Mouse (Mus musculus) hindbrain, embryonic 15.5 days (tissue): ENCODE data around the gene Vamp5. TPM values are rescaled to one million over a fixed set of nuclear protein-coding genes. Genes with fewer than 3 reads are reported as not detected.

Experiments used
- ATAC-seq: fragments of 200-750 bp; cut with Nextera tagmentation; 2 replicates; pipeline ENCODE4 v1.8.0; 2017; ENCODE audit warnings: low read depth, moderate number of reproducible peaks, moderate TSS enrichment; ENCODE audit not compliant: low FRiP score
- H3K27ac ChIP-seq: fragments of 300-500 bp; sonication (generic); replicated peaks from 2 replicates; pipeline ENCODE4 v1.5.1; 2015; ENCODE audit warnings: mild to moderate bottlenecking, inconsistent platforms
- H3K27me3 ChIP-seq: fragments of 300-500 bp; sonication (generic); 2 replicates; pipeline ENCODE4 v1.6.1; 2015; ENCODE audit warnings: control low read depth, inconsistent platforms
- H3K36me3 ChIP-seq: fragments of 300-500 bp; sonication (generic); 2 replicates; pipeline ENCODE4 v1.6.1; 2015; ENCODE audit warnings: control low read depth, inconsistent platforms
- H3K4me1 ChIP-seq: fragments of 300-500 bp; sonication (generic); replicated peaks from 2 replicates; pipeline ENCODE4 v1.6.1; 2015; ENCODE audit warnings: control low read depth, inconsistent platforms
- H3K4me2 ChIP-seq: fragments of 300-500 bp; sonication (generic); 2 replicates; pipeline ENCODE4 v1.6.1; 2015; ENCODE audit warnings: moderate library complexity, mild to moderate bottlenecking, inconsistent platforms
- H3K4me3 ChIP-seq: fragments of 300-500 bp; sonication (generic); 2 replicates; pipeline ENCODE4 v1.5.1; 2015; ENCODE audit warnings: mild to moderate bottlenecking, inconsistent platforms
- H3K9ac ChIP-seq: fragments of 300-500 bp; sonication (generic); 2 replicates; pipeline ENCODE4 v1.6.1; 2015; ENCODE audit warnings: inconsistent platforms
- H3K9me3 ChIP-seq: fragments of 300-500 bp; sonication (generic); 2 replicates; pipeline ENCODE4 v1.6.1; 2016; ENCODE audit warnings: control low read depth, inconsistent platforms
- WGBS: fragments of 180-500 bp; shearing (Covaris S2); methylation state at CpG from one replicate; pipeline ENCODE4 v1.1.7; 2015; 5-methylcytosine and 5-hydroxymethylcytosine counted together
- polyA plus RNA-seq: library from polyadenylated mRNA; unstranded; fragments of >200 nt; fragmentation: Nextera tagmentation; extraction: Ambion mirVana; gene quantifications from 2 replicates; pipeline ENCODE4 v1.2.1, GENCODE M21; 2015

Vamp5 gene
- polyA plus RNA-seq = 16.2 and 17.8 TPM in 2 replicates

DNA sequence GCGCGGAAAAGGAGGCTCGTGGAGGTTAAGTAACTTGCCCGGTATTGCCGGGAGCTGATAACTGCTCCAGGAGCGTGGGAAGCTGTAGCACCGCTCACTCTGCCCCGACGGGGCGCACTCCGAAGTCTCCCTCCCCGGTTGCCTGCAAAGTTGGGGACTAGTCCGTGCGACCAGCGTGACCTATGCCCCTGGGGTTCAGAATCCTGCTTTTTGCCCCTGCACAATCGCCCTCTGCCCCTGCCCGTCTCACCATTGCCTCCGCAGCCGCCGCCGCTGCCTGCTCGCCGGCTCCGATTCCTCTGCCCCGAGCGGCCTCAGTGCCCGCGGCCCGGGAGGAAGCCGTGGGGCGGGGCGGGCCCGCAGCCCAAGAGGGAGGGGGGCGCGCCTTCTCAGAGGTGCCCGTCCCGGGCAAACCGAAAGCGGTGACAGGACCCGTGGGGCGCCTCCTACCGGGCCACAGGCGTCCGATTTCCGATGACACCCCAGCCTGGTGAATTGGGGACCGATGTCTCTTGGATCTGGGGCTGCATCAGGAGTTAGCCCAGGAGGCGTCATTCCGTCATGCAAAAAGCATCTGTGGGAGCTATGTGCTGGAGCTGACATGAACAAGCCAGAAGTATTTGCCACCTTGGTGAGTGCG, at the start of gene Vamp5:
Gene Vamp5, minus strand, starts transcription at position 338 of the 640 bp plus-strand sequence.
- Histone ChIP-seq H3K4me3 (peak within 1 kb of the TSS; percentile 36), H3K9me3 (no peaks in the 10 kb centered on the region), H3K4me1 (peaks cover 6% of the 10 kb centered on the region; the same call in 1 of the 2 replicates), H3K27ac (no peak within 1 kb of the TSS; the same call in 1 of the 2 replicates), H3K4me2 (peak within 1 kb of the TSS; percentile 57), H3K27me3 (peaks cover 24% of the 10 kb centered on the region), H3K36me3 (no peaks in the 10 kb centered on the region), H3K9ac (no peak within 1 kb of the TSS)
- WGBS = 3% methylated on average over 42 of the region's 49 CpGs
- ATAC-seq = peak; percentile 51; the same call in 1 of the 2 replicates

GRCm38 (mm10) chr6:72429061-72429842, 49.0 kb upstream of the Vamp5 start:
- H3K27ac ChIP-seq = no peak overlapping the region
- H3K4me3 ChIP-seq = no peak overlapping the region
- H3K4me2 ChIP-seq = no peak overlapping the region
- no peaks in the 10 kb centered on the region for H3K27me3 ChIP-seq
- ATAC-seq = no peak
- no peak overlapping the region for H3K9ac ChIP-seq
- H3K4me1 ChIP-seq = no peaks in the 10 kb centered on the region
- no peaks in the 10 kb centered on the region for H3K9me3 ChIP-seq
- H3K36me3 ChIP-seq = peaks cover 71% of the 10 kb centered on the region
- 90% methylated on average over 21 of the region's 21 CpGs for WGBS

DNA sequence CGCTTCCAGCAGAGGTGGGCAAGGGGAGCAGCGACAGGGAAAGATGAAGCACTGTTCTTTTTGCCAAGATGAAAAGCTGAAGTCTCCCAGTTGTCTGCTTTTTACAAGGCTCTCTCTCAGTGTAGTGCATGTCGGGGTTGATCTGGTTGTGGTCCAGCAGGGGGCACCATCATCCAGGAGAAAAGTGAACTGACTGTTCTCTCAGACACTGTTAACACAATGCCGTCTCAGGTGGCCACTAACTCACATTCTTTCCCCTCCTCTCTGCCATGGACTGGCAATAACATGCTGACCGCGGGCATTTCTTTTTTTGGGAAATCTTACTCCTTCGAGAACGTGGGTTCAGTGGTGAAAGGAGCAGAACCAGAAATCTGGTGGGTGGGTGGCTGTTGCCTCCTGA, 47.8 kb upstream of the Vamp5 start:
- peak; percentile 70 for ATAC-seq
- no peak overlapping the region for H3K27ac ChIP-seq
- H3K36me3 ChIP-seq = peaks cover 72% of the 10 kb centered on the region
- no peaks in the 10 kb centered on the region for H3K27me3 ChIP-seq
- H3K9me3 ChIP-seq = no peaks in the 10 kb centered on the region
- 33% methylated on average over 8 of the region's 8 CpGs for WGBS
- no peaks in the 10 kb centered on the region for H3K4me1 ChIP-seq
- no peak overlapping the region for H3K4me2 ChIP-seq
- no peak overlapping the region for H3K9ac ChIP-seq
- no peak overlapping the region for H3K4me3 ChIP-seq

GRCm38 (mm10) chr6:72425646-72426045, 45.4 kb upstream of the Vamp5 start:
- H3K4me2 ChIP-seq = no peak overlapping the region
- no peaks in the 10 kb centered on the region for H3K27me3 ChIP-seq
- H3K27ac ChIP-seq = no peak overlapping the region
- no peak overlapping the region for H3K4me3 ChIP-seq
- no peaks in the 10 kb centered on the region for H3K4me1 ChIP-seq
- no peak overlapping the region for H3K9ac ChIP-seq
- peaks cover 70% of the 10 kb centered on the region for H3K36me3 ChIP-seq
- 95% methylated on average over 11 of the region's 11 CpGs for WGBS
- H3K9me3 ChIP-seq = no peaks in the 10 kb centered on the region
- no peak for ATAC-seq

- Histone ChIP-seq H3K4me3 (no peak overlapping the region), H3K4me2 (no peak overlapping the region), H3K9me3 (no peaks in the 10 kb centered on the region), H3K9ac (no peak overlapping the region), H3K4me1 (peaks cover 6% of the 10 kb centered on the region), H3K27me3 (no peaks in the 10 kb centered on the region), H3K36me3 (peaks cover 61% of the 10 kb centered on the region), H3K27ac (no peak overlapping the region)
- ATAC-seq = no peak
- 96% methylated on average over 10 of the region's 10 CpGs for WGBS
Measured at GRCm38 (mm10) chr6:72420901-72421300, 40.6 kb upstream of the Vamp5 start.

DNA sequence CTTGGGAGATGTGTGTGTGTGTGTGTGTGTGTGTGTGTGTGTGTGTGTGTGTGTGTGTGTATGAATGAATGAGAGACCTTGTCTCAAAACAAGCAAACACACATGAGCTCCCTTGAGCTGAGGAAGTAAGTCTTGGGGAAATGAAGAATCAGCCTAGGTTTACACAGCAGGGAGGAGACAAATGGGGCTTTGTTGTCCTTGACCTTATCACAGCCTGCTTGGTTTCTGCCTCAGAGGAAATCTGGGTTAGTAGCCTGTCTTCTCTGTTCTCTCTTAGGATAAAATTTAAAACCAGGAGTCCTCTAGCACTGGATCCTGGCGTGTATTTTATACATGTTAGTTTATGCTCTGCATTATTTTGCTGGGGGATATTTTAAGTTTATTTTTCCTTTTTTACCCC, 39.5 kb upstream of the Vamp5 start:
- 76% methylated on average over 1 of the region's 1 CpGs for WGBS
- H3K4me1 ChIP-seq = peaks cover 17% of the 10 kb centered on the region
- no peak overlapping the region for H3K4me2 ChIP-seq
- no peak overlapping the region for H3K27ac ChIP-seq
- H3K9ac ChIP-seq = no peak overlapping the region
- H3K36me3 ChIP-seq = peaks cover 51% of the 10 kb centered on the region
- H3K9me3 ChIP-seq = no peaks in the 10 kb centered on the region
- H3K4me3 ChIP-seq = no peak overlapping the region
- ATAC-seq = no peak
- H3K27me3 ChIP-seq = no peaks in the 10 kb centered on the region

- WGBS = 94% methylated on average over 4 of the region's 4 CpGs
- H3K9me3 ChIP-seq = no peaks in the 10 kb centered on the region
- H3K27me3 ChIP-seq = no peaks in the 10 kb centered on the region
- no peak overlapping the region for H3K27ac ChIP-seq
- no peak overlapping the region for H3K4me2 ChIP-seq
- H3K4me3 ChIP-seq = no peak overlapping the region
- peaks cover 25% of the 10 kb centered on the region for H3K4me1 ChIP-seq
- ATAC-seq = no peak
- H3K36me3 ChIP-seq = peaks cover 36% of the 10 kb centered on the region
- no peak overlapping the region for H3K9ac ChIP-seq
Measured at GRCm38 (mm10) chr6:72418279-72418678, 38.0 kb upstream of the Vamp5 start.

DNA sequence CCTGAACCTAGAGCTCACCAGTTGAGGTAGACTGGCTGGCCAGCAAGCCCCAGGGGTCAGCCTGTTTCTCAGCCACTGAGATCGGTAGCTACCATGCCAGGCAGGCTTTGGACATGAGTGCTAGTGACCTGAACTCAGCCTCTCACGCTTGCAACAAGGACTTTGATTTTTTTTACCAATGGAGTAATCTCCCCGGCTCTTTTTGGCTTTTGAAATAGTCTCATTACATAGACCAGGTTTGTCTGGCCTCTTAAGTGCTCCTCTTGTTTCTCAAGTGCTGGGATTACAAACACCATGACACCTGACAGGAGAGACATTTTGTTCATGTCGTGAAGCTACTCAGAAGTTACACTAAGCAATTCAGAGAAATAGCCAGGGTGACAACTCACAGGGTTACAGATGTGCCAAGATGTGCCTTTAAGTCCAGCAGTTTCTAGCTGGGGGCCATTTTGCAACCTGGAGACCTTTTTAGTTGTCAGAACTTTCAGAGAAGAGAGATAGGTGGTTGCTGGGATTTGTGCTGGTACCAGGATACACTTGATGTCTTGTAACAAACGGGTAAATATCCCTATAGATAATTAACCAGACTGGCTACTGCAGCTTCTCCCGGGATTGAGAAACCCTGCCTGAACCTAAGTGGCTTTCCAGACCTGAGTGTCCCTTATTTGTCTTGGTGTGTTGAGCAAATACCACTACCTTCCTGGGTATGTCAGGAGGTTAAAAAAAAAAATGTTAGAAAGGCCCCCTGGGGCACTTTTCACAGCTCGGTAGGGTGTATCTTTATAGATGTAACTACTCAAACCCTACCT, 35.9 kb upstream of the Vamp5 start:
- no peaks in the 10 kb centered on the region for H3K9me3 ChIP-seq
- no peaks in the 10 kb centered on the region for H3K27me3 ChIP-seq
- no peak for ATAC-seq
- no peak overlapping the region for H3K4me3 ChIP-seq
- H3K9ac ChIP-seq = no peak overlapping the region
- no peak overlapping the region for H3K4me2 ChIP-seq
- peaks cover 19% of the 10 kb centered on the region for H3K36me3 ChIP-seq
- H3K27ac ChIP-seq = no peak overlapping the region
- WGBS = 89% methylated on average over 7 of the region's 7 CpGs
- H3K4me1 ChIP-seq = peaks cover 25% of the 10 kb centered on the region

DNA sequence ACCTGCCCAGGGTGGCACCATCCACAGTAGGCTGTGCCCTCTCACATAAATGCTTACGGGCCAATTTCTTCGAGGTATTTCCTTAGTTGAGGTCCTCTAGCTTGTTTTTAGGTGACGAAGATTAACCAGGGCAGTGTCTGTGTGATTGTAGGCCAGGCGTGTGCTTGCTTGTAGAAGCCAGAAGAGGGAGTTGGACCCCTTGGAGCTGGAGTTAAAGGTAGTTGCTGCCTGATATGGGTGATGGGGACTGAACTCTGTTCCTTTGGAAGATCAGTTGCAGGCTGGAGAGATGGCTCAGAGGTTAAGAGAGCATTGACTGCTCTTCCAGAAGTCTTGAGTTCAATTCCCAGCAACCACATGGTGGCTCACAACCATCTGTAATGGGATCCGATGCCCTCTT, 34.9 kb upstream of the Vamp5 start:
- H3K36me3 ChIP-seq = peaks cover 19% of the 10 kb centered on the region
- H3K27ac ChIP-seq = no peak overlapping the region
- no peaks in the 10 kb centered on the region for H3K27me3 ChIP-seq
- 86% methylated on average over 5 of the region's 5 CpGs for WGBS
- H3K4me2 ChIP-seq = peak overlapping the region; percentile 64
- H3K4me1 ChIP-seq = peaks cover 25% of the 10 kb centered on the region
- 0 out of 2 replicates have a peak overlapping the region, but pooled peaks have one; percentile 71 for H3K9ac ChIP-seq
- no peak for ATAC-seq
- H3K4me3 ChIP-seq = peak overlapping the region; percentile 65
- H3K9me3 ChIP-seq = no peaks in the 10 kb centered on the region

GRCm38 (mm10) chr6:72414076-72414756, 33.9 kb upstream of the Vamp5 start, which contains the start of gene Ggcx:
Ggcx (plus strand) TSS chr6:72414308.
- Histone ChIP-seq H3K4me1 (peaks cover 25% of the 10 kb centered on the region), H3K9ac (peak within 1 kb of the TSS; percentile 71), H3K9me3 (no peaks in the 10 kb centered on the region), H3K4me2 (peak within 1 kb of the TSS; percentile 64), H3K27me3 (no peaks in the 10 kb centered on the region), H3K27ac (peak within 1 kb of the TSS; percentile 66), H3K4me3 (peak within 1 kb of the TSS; percentile 65), H3K36me3 (peaks cover 16% of the 10 kb centered on the region)
- WGBS = 2% methylated on average over 33 of the region's 33 CpGs
- peak; percentile 97 for ATAC-seq

DNA sequence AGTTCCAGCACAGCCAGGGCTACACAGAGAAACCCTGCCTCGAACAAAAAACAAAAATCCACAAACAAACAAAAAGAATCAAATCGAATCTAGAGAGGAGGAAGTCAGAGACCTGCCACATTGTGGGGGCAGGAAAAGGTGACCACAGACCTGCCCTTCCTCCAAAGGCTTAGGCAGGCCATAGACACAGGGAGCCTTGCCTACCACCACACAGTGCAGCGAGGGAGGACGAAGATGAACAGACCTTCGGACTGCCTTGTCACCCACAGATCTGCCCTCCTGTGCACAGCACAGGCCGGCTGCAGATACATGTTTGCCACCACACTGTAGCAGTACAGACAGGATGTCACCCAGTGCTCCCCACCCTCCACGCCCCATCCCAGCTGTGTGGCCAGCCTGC, 30.2 kb upstream of the Vamp5 start:
- H3K9ac ChIP-seq = no peak overlapping the region

More for the DNA sequence above, 30.2 kb upstream of the Vamp5 start:
- 91% methylated on average over 7 of the region's 7 CpGs for WGBS
- H3K4me1 ChIP-seq = peaks cover 15% of the 10 kb centered on the region
- H3K27ac ChIP-seq = no peak overlapping the region
- ATAC-seq = no peak
- no peaks in the 10 kb centered on the region for H3K36me3 ChIP-seq
- no peak overlapping the region for H3K4me3 ChIP-seq
- H3K27me3 ChIP-seq = no peaks in the 10 kb centered on the region
- no peaks in the 10 kb centered on the region for H3K9me3 ChIP-seq
- H3K4me2 ChIP-seq = no peak overlapping the region
